Mouse (Mus musculus): Measurements from ENCODE around the gene Ush2a. TPM values are rescaled to one million over a fixed set of nuclear protein-coding genes. Genes with fewer than 3 reads are reported as not detected.

The Ush2a gene
- polyA plus RNA-seq, 1 experiment from 2014 or later, result 0.09 TPM

GRCm38 (mm10) chr1:188708176-188708575, 446.4 kb downstream of the Ush2a start:
- Histone ChIP-seq H3K4me1 (no peaks in the 10 kb centered on the region), H3K9ac (no peak overlapping the region), H3K27me3 (replicated peaks) (no peaks in the 10 kb centered on the region), H3K4me2 (no peak overlapping the region), H3K4me3 (replicated peaks) (no peak overlapping the region), H3K27ac (no peak overlapping the region), H3K9me3 (no peaks in the 10 kb centered on the region), H3K36me3 (no peaks in the 10 kb centered on the region)
- ATAC-seq (ENCODE audit: insufficient read depth, low FRiP score, low read depth), result no peak
- WGBS, result 78% methylated on average over 4 of the region's 4 CpGs

- no peaks in the 10 kb centered on the region for H3K9me3 ChIP-seq
- WGBS, result 83% methylated on average over 10 of the region's 10 CpGs
- no peak for ATAC-seq (ENCODE audit: insufficient read depth, low FRiP score, low read depth)
Measured at GRCm38 (mm10) chr1:188708694-188709093, 446.9 kb downstream of the Ush2a start.

GRCm38 (mm10) chr1:188714131-188714530, 452.3 kb downstream of the Ush2a start:
- no peaks in the 10 kb centered on the region for H3K27me3 ChIP-seq (replicated peaks)
- H3K4me1 ChIP-seq, result no peaks in the 10 kb centered on the region
- no peaks in the 10 kb centered on the region for H3K9me3 ChIP-seq
- no peak overlapping the region for H3K9ac ChIP-seq
- no peak overlapping the region for H3K4me2 ChIP-seq
- H3K27ac ChIP-seq, result no peak overlapping the region
- ATAC-seq (ENCODE audit: insufficient read depth, low FRiP score, low read depth), result no peak
- whole genome bisulfite sequencing, result 83% methylated on average over 18 of the region's 18 CpGs
- no peaks in the 10 kb centered on the region for H3K36me3 ChIP-seq
- H3K4me3 ChIP-seq (replicated peaks), result no peak overlapping the region

More at GRCm38 (mm10) chr1:188708694-188709093, 446.9 kb downstream of the Ush2a start:
- H3K4me2 ChIP-seq, result no peak overlapping the region
- no peaks in the 10 kb centered on the region for H3K4me1 ChIP-seq
- H3K36me3 ChIP-seq, result no peaks in the 10 kb centered on the region
- no peaks in the 10 kb centered on the region for H3K27me3 ChIP-seq (replicated peaks)
- no peak overlapping the region for H3K9ac ChIP-seq
- no peak overlapping the region for H3K27ac ChIP-seq
- H3K4me3 ChIP-seq (replicated peaks), result no peak overlapping the region

- Histone ChIP-seq H3K27ac (no peak overlapping the region), H3K4me1 (no peaks in the 10 kb centered on the region), H3K9ac (no peak overlapping the region), H3K9me3 (no peaks in the 10 kb centered on the region), H3K36me3 (no peaks in the 10 kb centered on the region), H3K27me3 (replicated peaks) (no peaks in the 10 kb centered on the region), H3K4me3 (replicated peaks) (no peak overlapping the region), H3K4me2 (no peak overlapping the region)
- ATAC-seq (ENCODE audit: insufficient read depth, low FRiP score, low read depth), result no peak
- 93% methylated on average over 7 of the region's 7 CpGs for WGBS
Measured at GRCm38 (mm10) chr1:188714941-188715340, 453.1 kb downstream of the Ush2a start.

- no peak overlapping the region for H3K27ac ChIP-seq
- H3K36me3 ChIP-seq, result no peaks in the 10 kb centered on the region
- no peaks in the 10 kb centered on the region for H3K9me3 ChIP-seq
- 72% methylated on average over 3 of the region's 3 CpGs for WGBS
- H3K4me2 ChIP-seq, result no peak overlapping the region
- H3K4me1 ChIP-seq, result no peaks in the 10 kb centered on the region
- no peak for ATAC-seq (ENCODE audit: insufficient read depth, low FRiP score, low read depth)
- H3K9ac ChIP-seq, result no peak overlapping the region
- no peaks in the 10 kb centered on the region for H3K27me3 ChIP-seq (replicated peaks)
- H3K4me3 ChIP-seq (replicated peaks), result no peak overlapping the region
Measured at GRCm38 (mm10) chr1:188716886-188717285, 455.1 kb downstream of the Ush2a start.

GRCm38 (mm10) chr1:188725122-188725995, 463.5 kb downstream of the Ush2a start:
- H3K27me3 ChIP-seq (replicated peaks), result no peaks in the 10 kb centered on the region
- H3K4me3 ChIP-seq (replicated peaks), result no peak overlapping the region
- no peak overlapping the region for H3K4me2 ChIP-seq
- no peak for ATAC-seq (ENCODE audit: insufficient read depth, low FRiP score, low read depth)
- no peak overlapping the region for H3K9ac ChIP-seq
- H3K27ac ChIP-seq, result no peak overlapping the region
- 67% methylated on average over 17 of the region's 17 CpGs for WGBS
- H3K36me3 ChIP-seq, result no peaks in the 10 kb centered on the region
- no peaks in the 10 kb centered on the region for H3K9me3 ChIP-seq
- H3K4me1 ChIP-seq, result no peaks in the 10 kb centered on the region

- no peak for ATAC-seq (ENCODE audit: insufficient read depth, low FRiP score, low read depth)
Measured at GRCm38 (mm10) chr1:188726937-188727336, 465.1 kb downstream of the Ush2a start.

GRCm38 (mm10) chr1:188728625-188729024, 466.8 kb downstream of the Ush2a start:
- H3K27me3 ChIP-seq (replicated peaks), result no peaks in the 10 kb centered on the region
- ATAC-seq (ENCODE audit: insufficient read depth, low FRiP score, low read depth), result no peak
- 77% methylated on average over 8 of the region's 8 CpGs for WGBS

More at GRCm38 (mm10) chr1:188726937-188727336, 465.1 kb downstream of the Ush2a start:
- WGBS, result 80% methylated on average over 6 of the region's 6 CpGs
- Histone ChIP-seq H3K27me3 (replicated peaks) (no peaks in the 10 kb centered on the region), H3K4me1 (no peaks in the 10 kb centered on the region), H3K9ac (no peak overlapping the region), H3K4me2 (no peak overlapping the region), H3K27ac (no peak overlapping the region), H3K4me3 (replicated peaks) (no peak overlapping the region), H3K36me3 (no peaks in the 10 kb centered on the region), H3K9me3 (no peaks in the 10 kb centered on the region)

GRCm38 (mm10) chr1:188729179-188729578, 467.4 kb downstream of the Ush2a start:
- Histone ChIP-seq H3K27ac (no peak overlapping the region), H3K4me3 (replicated peaks) (no peak overlapping the region), H3K4me2 (no peak overlapping the region), H3K27me3 (replicated peaks) (no peaks in the 10 kb centered on the region), H3K4me1 (no peaks in the 10 kb centered on the region), H3K9me3 (no peaks in the 10 kb centered on the region), H3K36me3 (no peaks in the 10 kb centered on the region), H3K9ac (no peak overlapping the region)
- ATAC-seq (ENCODE audit: insufficient read depth, low FRiP score, low read depth), result no peak
- WGBS, result 55% methylated on average over 7 of the region's 7 CpGs

More at GRCm38 (mm10) chr1:188728625-188729024, 466.8 kb downstream of the Ush2a start:
- no peak overlapping the region for H3K27ac ChIP-seq
- H3K4me3 ChIP-seq (replicated peaks), result no peak overlapping the region
- H3K9me3 ChIP-seq, result no peaks in the 10 kb centered on the region
- no peaks in the 10 kb centered on the region for H3K36me3 ChIP-seq
- H3K9ac ChIP-seq, result no peak overlapping the region
- no peaks in the 10 kb centered on the region for H3K4me1 ChIP-seq
- H3K4me2 ChIP-seq, result no peak overlapping the region

- 54% methylated on average over 7 of the region's 7 CpGs for WGBS
- no peak overlapping the region for H3K4me2 ChIP-seq
- peak; percentile 93 for ATAC-seq (ENCODE audit: insufficient read depth, low FRiP score, low read depth)
Measured at GRCm38 (mm10) chr1:188734741-188735266, 473.0 kb downstream of the Ush2a start.

GRCm38 (mm10) chr1:188742971-188743370, 481.1 kb downstream of the Ush2a start:
- WGBS, result 34% methylated on average over 7 of the region's 7 CpGs
- Histone ChIP-seq H3K4me2 (no peak overlapping the region), H3K9ac (no peak overlapping the region), H3K4me3 (replicated peaks) (no peak overlapping the region), H3K4me1 (no peaks in the 10 kb centered on the region), H3K36me3 (no peaks in the 10 kb centered on the region), H3K27me3 (replicated peaks) (no peaks in the 10 kb centered on the region), H3K9me3 (no peaks in the 10 kb centered on the region), H3K27ac (no peak overlapping the region)
- ATAC-seq (ENCODE audit: insufficient read depth, low FRiP score, low read depth), result no peak

More at GRCm38 (mm10) chr1:188734741-188735266, 473.0 kb downstream of the Ush2a start:
- Histone ChIP-seq H3K4me3 (replicated peaks) (no peak overlapping the region), H3K9ac (no peak overlapping the region), H3K27ac (no peak overlapping the region), H3K36me3 (no peaks in the 10 kb centered on the region), H3K27me3 (replicated peaks) (no peaks in the 10 kb centered on the region), H3K9me3 (no peaks in the 10 kb centered on the region), H3K4me1 (no peaks in the 10 kb centered on the region)

GRCm38 (mm10) chr1:188755031-188755430, 493.2 kb downstream of the Ush2a start:
- Histone ChIP-seq H3K9ac (no peak overlapping the region), H3K4me3 (replicated peaks) (no peak overlapping the region), H3K27me3 (replicated peaks) (no peaks in the 10 kb centered on the region), H3K36me3 (no peaks in the 10 kb centered on the region), H3K9me3 (no peaks in the 10 kb centered on the region), H3K27ac (no peak overlapping the region), H3K4me1 (no peaks in the 10 kb centered on the region), H3K4me2 (no peak overlapping the region)
- ATAC-seq (ENCODE audit: insufficient read depth, low FRiP score, low read depth), result no peak
- 58% methylated on average over 15 of the region's 15 CpGs for WGBS
